Mouse (Mus musculus) intestine, embryonic 16.5 days (tissue): ENCODE results near the gene Nkx2-5. TPM values are rescaled to one million over a fixed set of nuclear protein-coding genes. Genes with fewer than 3 reads are reported as not detected.
A peak's percentile ranks its signal among the peaks of the same experiment; 100 is the strongest.

ENCODE experiments used
- ATAC-seq: fragments of 200-750 bp; cut with Nextera tagmentation; 2 replicates; pipeline ENCODE4 v1.8.0; 2017; ENCODE audit warnings: moderate TSS enrichment, moderate library complexity
- H3K27ac ChIP-seq: fragments of 300-500 bp; sonication (generic); 2 replicates; pipeline ENCODE4 v1.5.1; 2014; ENCODE audit warnings: mild to moderate bottlenecking, low read length
- H3K27me3 ChIP-seq: fragments of 300-500 bp; sonication (generic); replicated peaks from 2 replicates; pipeline ENCODE4 v1.6.1; 2014; ENCODE audit warnings: low read length, control low read depth, mixed read lengths; ENCODE audit not compliant: control insufficient read depth, insufficient read depth
- H3K36me3 ChIP-seq: fragments of 300-500 bp; sonication (generic); 2 replicates; pipeline ENCODE4 v1.6.1; 2014; ENCODE audit warnings: low read length, control low read depth; ENCODE audit not compliant: control insufficient read depth, insufficient read depth
- H3K4me1 ChIP-seq: fragments of 300-500 bp; sonication (generic); 2 replicates; pipeline ENCODE4 v1.6.1; 2014; ENCODE audit warnings: low read length, control low read depth, mixed read lengths; ENCODE audit not compliant: control insufficient read depth, insufficient read depth
- H3K4me2 ChIP-seq: fragments of 300-500 bp; sonication (generic); 2 replicates; pipeline ENCODE4 v1.6.1; 2014; ENCODE audit warnings: low read depth, low read length, control low read depth
- H3K4me3 ChIP-seq: fragments of 300-500 bp; sonication (generic); 2 replicates; pipeline ENCODE4 v1.5.1; 2014; ENCODE audit warnings: mild to moderate bottlenecking, low read length
- H3K9ac ChIP-seq: fragments of 300-500 bp; sonication (generic); 2 replicates; pipeline ENCODE4 v1.6.1; 2014; ENCODE audit warnings: low read depth, low read length
- H3K9me3 ChIP-seq: fragments of 300-500 bp; sonication (generic); 2 replicates; pipeline ENCODE4 v1.6.1; 2016; ENCODE audit warnings: low read length, control low read depth; ENCODE audit not compliant: control insufficient read depth
- WGBS: fragments of 180-500 bp; shearing (Covaris S2); extraction: QIAGEN DNeasy Blood & Tissue Kit; methylation state at CpG from one replicate; pipeline ENCODE4 v1.1.7; 2014; 5-methylcytosine and 5-hydroxymethylcytosine counted together
- polyA plus RNA-seq: library from polyadenylated mRNA; unstranded; fragments of >200 nt; fragmentation: Nextera tagmentation; extraction: Ambion mirVana; gene quantifications from 2 replicates; pipeline ENCODE4 v1.2.1, GENCODE M21; 2015

The Nkx2-5 gene
- 0.09 TPM in 1 of 2 replicates, not detected in the other for polyA plus RNA-seq

- no peak within 1 kb of the TSS for H3K9ac ChIP-seq
- H3K4me2 ChIP-seq = no peak within 1 kb of the TSS
- H3K9me3 ChIP-seq = no peaks in the 10 kb centered on the region
- no peak within 1 kb of the TSS for H3K27ac ChIP-seq
- H3K4me1 ChIP-seq = peaks cover 3% of the 10 kb centered on the region; the same call in 1 of the 2 replicates
- peaks cover 78% of the 10 kb centered on the region for H3K27me3 ChIP-seq
- no peak within 1 kb of the TSS for H3K4me3 ChIP-seq
- H3K36me3 ChIP-seq = no peaks in the 10 kb centered on the region
- no peak for ATAC-seq
- 0% methylated on average over 5 of the region's 5 CpGs for WGBS
Measured at GRCm38 (mm10) chr17:26844909-26845148, at the start of gene Nkx2-5. Gene Nkx2-5 (minus strand): TSS chr17:26845009.

DNA sequence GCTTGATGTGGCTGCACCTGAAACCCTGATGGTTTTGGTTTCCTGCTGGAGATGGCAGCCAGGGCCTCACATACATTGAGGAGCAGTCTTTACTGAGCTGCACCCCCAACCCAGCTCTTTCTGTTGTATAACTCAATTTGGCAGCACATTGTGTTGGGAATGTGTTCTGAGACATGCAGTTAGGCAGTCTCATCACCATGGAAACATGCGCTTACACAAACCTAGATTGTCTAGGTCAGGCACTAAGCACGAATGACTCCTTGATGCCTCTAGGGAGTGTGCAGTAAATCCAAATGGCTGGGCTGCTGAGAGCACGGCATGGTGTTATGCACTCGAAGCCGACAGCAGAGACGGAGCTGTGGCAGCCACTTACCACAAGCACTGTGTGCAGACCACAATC, 49.5 kb upstream of the Nkx2-5 start:
- Histone ChIP-seq H3K4me1 (no peaks in the 10 kb centered on the region; the same call in 1 of the 2 replicates), H3K27me3 (no peaks in the 10 kb centered on the region), H3K4me2 (no peak overlapping the region), H3K4me3 (no peak overlapping the region), H3K9me3 (no peaks in the 10 kb centered on the region), H3K27ac (no peak overlapping the region), H3K9ac (no peak overlapping the region), H3K36me3 (no peaks in the 10 kb centered on the region)
- ATAC-seq = no peak
- WGBS = 78% methylated on average over 6 of the region's 6 CpGs

GRCm38 (mm10) chr17:26893492-26893891, 48.7 kb upstream of the Nkx2-5 start:
- no peak overlapping the region for H3K4me2 ChIP-seq
- H3K9ac ChIP-seq = no peak overlapping the region
- H3K36me3 ChIP-seq = no peaks in the 10 kb centered on the region
- no peak for ATAC-seq
- H3K4me3 ChIP-seq = no peak overlapping the region
- H3K4me1 ChIP-seq = no peaks in the 10 kb centered on the region; the same call in 1 of the 2 replicates
- H3K9me3 ChIP-seq = no peaks in the 10 kb centered on the region
- no peak overlapping the region for H3K27ac ChIP-seq
- H3K27me3 ChIP-seq = no peaks in the 10 kb centered on the region
- WGBS = 60% methylated on average over 6 of the region's 6 CpGs

DNA sequence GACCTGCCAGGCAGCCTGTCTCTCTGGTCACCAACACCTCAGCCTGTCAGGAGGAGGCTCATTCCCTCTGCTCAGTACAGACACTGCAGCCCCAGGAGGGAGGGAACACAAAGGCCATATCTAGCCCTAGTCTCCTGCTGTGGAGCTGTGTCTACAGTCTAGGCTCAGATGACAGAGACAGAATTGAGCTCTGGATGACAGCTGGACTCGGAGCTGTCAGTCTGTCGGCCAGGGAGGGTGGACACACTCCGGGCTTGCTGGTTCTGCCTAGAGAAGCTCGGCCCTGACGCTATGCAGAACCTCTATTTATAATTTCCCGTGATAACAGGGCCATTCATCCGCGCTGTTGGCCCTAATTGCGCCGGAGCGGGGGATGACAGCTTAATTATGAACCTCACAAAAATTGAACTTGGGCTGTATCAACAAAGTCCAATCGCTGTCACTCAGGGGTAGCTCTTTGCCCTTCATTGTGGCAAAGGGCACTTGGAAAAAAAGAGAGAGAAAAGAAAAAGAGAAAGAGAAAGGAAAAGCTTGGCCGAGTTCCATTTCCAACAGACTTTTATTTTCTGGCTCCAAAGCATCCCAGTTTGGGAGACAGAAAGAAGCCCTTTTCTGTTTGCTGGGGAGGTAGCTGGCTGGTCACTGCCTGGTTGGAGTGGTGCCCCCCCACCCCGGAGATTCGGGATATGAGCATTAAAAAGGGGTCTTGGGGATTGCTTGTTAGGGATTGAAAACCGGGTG, 48.0 kb upstream of the Nkx2-5 start:
- H3K4me1 ChIP-seq = no peaks in the 10 kb centered on the region; the same call in 1 of the 2 replicates
- H3K4me3 ChIP-seq = no peak overlapping the region; the same call in 1 of the 2 replicates
- WGBS = 45% methylated on average over 16 of the region's 16 CpGs
- H3K9ac ChIP-seq = no peak overlapping the region
- no peak overlapping the region for H3K27ac ChIP-seq
- peak overlapping the region; percentile 33 for H3K4me2 ChIP-seq
- H3K9me3 ChIP-seq = no peaks in the 10 kb centered on the region
- H3K27me3 ChIP-seq = no peaks in the 10 kb centered on the region
- no peak for ATAC-seq
- no peaks in the 10 kb centered on the region for H3K36me3 ChIP-seq

DNA sequence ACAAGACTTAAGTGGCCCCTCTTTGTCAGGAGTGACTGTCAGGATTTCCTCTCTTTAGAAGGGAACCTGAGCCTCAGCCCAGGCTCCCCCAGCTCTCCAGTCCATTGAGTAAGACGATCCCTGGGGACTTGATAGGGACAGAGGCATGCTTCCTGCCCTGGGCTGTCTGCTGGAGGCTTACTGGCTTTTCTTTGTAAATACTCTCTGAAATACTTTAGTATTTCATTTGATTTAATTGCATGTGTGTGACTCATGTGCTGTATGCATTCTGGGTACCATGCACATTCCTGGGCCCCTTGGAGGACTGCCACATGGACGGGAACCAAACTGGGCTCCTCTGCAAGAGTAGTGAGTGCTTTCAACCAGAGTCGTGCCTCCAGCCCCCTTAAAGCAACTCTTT, 43.1 kb upstream of the Nkx2-5 start:
- WGBS = 27% methylated on average over 3 of the region's 3 CpGs
- Histone ChIP-seq H3K27me3 (no peaks in the 10 kb centered on the region), H3K9me3 (no peaks in the 10 kb centered on the region), H3K4me3 (no peak overlapping the region), H3K9ac (no peak overlapping the region), H3K27ac (no peak overlapping the region), H3K4me2 (no peak overlapping the region), H3K36me3 (no peaks in the 10 kb centered on the region), H3K4me1 (peaks cover 14% of the 10 kb centered on the region)
- ATAC-seq = no peak

GRCm38 (mm10) chr17:26886047-26886749, 41.4 kb upstream of the Nkx2-5 start:
- no peaks in the 10 kb centered on the region for H3K36me3 ChIP-seq
- peak overlapping the region; percentile 60; the same call in 1 of the 2 replicates for H3K9ac ChIP-seq
- peak; percentile 87 for ATAC-seq
- 7% methylated on average over 30 of the region's 30 CpGs for WGBS
- H3K4me3 ChIP-seq = peak overlapping the region; percentile 55
- no peaks in the 10 kb centered on the region for H3K9me3 ChIP-seq
- H3K4me1 ChIP-seq = peaks cover 14% of the 10 kb centered on the region
- no peak overlapping the region for H3K27ac ChIP-seq
- no peaks in the 10 kb centered on the region for H3K27me3 ChIP-seq
- H3K4me2 ChIP-seq = peak overlapping the region; percentile 64

DNA sequence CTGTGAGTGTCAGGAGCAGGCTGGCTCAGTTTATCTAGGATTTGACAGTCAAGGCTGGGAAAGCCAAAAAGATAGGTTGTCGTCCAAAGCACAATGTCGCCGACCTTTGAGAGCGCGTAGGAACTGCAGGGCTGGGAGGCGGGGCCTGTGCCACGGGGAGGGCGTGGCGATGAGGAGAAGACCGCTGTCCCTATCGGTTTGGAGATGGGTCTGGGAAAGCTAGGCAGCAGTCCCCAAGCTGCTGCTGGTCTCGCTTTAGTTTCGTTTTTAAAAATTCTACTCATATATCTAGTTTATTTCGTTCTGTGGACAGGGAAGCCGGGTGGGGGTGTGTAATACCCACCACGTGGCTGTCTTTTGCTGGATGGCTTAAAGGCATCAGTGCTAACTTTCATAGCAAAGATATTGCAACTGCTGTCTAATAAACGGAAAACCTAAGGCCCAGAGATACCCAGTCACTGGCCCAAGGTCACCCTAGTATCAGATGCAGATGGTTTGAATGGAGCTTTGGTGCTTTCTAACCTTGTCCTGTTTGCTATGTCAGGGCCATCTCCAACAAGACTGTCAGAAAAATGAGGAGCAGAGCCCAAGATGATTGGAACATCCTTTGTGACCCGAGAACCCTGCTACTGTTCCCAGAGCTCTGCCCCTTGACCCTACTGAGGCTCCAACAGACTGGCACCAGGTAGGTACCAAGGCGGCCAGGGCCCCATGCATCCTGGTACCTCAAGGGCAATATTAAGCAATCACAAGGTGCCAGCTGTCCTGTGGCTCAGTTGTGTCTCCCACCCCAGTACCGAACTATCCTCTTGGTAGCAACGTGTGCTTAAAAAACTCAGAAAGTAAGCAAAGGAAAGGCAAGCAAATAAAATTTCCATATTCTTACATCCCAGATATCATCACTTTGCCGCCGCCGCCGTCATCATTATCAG, 40.5 kb upstream of the Nkx2-5 start:
- Histone ChIP-seq H3K4me1 (peaks cover 14% of the 10 kb centered on the region), H3K4me2 (peak overlapping the region; percentile 64), H3K9ac (peak overlapping the region; percentile 60), H3K4me3 (peak overlapping the region; percentile 55), H3K27me3 (no peaks in the 10 kb centered on the region), H3K9me3 (no peaks in the 10 kb centered on the region), H3K36me3 (no peaks in the 10 kb centered on the region), H3K27ac (peak overlapping the region; percentile 48; the same call in 1 of the 2 replicates)
- 19% methylated on average over 25 of the region's 25 CpGs for WGBS
- ATAC-seq = peak; percentile 75

- Histone ChIP-seq H3K27me3 (no peaks in the 10 kb centered on the region), H3K4me2 (no peak overlapping the region), H3K4me3 (no peak overlapping the region), H3K27ac (no peak overlapping the region), H3K4me1 (peaks cover 14% of the 10 kb centered on the region), H3K9ac (no peak overlapping the region), H3K36me3 (no peaks in the 10 kb centered on the region), H3K9me3 (no peaks in the 10 kb centered on the region)
- ATAC-seq = no peak
- 75% methylated on average over 6 of the region's 6 CpGs for WGBS
Measured at GRCm38 (mm10) chr17:26883585-26883984, 38.8 kb upstream of the Nkx2-5 start.

DNA sequence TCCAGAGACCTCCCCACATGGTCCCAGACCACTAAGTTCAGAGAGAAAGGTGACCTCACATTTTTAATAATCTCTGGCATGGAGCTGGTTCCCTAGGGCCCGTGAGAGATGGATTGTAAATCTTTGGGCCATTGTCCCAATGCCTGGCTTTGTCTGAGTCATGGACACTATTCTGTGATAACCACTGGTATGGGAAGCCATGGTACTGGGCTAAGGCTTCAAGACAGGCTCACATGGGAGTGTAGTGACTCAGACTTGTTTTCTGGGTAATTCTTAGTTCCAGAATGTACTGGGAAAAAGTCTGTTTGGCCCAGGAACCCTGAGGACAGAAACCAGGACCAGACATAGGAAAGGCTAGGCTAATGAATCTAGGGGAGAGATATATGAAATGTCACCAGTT, 37.9 kb upstream of the Nkx2-5 start:
- Histone ChIP-seq H3K4me2 (no peak overlapping the region), H3K4me3 (no peak overlapping the region), H3K9me3 (no peaks in the 10 kb centered on the region), H3K36me3 (no peaks in the 10 kb centered on the region), H3K27me3 (no peaks in the 10 kb centered on the region), H3K27ac (no peak overlapping the region), H3K9ac (no peak overlapping the region), H3K4me1 (peaks cover 14% of the 10 kb centered on the region)
- no peak for ATAC-seq
- 68% methylated on average over 1 of the region's 1 CpGs for WGBS
